Mouse (Mus musculus): Measurements from ENCODE around the gene Irak2. TPM values are rescaled to one million over a fixed set of nuclear protein-coding genes. Genes with fewer than 3 reads are reported as not detected.
A peak's percentile ranks its signal among the peaks of the same experiment; 100 is the strongest.

The Irak2 gene
- polyA plus RNA-seq (2011; ENCODE audit: insufficient read length, low read depth, missing spikeins): 21.3 and 28.4 TPM in 2 replicates

DNA sequence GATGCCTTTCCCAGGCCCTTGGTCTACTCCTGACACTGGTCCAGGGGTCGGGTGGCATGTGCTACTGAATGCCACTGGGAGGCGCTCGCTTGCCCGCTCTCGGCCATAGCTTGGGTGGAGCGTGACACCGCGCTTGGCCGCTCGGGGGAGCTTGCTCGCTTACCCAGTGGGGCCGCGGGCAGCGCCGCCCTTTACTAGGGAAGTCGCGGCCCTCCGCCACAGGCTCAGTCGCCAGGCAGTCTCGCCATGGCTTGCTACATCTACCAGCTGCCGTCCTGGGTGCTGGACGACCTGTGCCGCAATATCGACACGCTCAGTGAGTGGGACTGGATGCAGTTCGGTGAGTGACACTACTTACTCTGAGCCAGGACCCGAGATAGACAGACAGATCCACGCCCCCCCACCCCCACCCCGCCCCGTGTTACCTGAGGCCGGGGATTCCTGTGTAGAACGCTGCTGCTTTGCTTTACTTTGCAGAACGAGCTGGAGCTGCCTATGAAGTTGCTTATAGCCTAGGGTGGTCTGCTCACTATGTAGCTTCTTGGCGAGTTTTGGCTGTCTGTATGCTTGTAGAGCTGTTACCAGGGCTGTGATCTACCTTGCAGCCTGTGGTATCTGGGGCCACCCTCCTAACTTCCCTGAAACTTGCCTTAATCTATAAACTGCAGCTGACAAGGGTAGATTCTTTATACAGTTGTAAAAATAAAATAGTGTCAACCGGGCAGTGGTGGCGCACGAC is at the start of gene Irak2:
TSS of gene Irak2 (plus strand) at position 166 of the 739 bp plus-strand sequence.
- Histone ChIP-seq H3K27ac (ENCODE audit: insufficient read depth, low read length) (no peak within 1 kb of the TSS), H3K4me3 (ENCODE audit: insufficient read depth, low read length) (peak within 1 kb of the TSS; percentile 49)
- TF ChIP-seq POLR2A (IDR thresholded peaks at IDR 0.05; ENCODE audit: low read depth, low read length): peak; percentile 97
- TF ChIP-seq CTCF (IDR thresholded peaks at IDR 0.05; ENCODE audit: borderline replicate concordance, insufficient read depth, low read length): peak; percentile 93

DNA sequence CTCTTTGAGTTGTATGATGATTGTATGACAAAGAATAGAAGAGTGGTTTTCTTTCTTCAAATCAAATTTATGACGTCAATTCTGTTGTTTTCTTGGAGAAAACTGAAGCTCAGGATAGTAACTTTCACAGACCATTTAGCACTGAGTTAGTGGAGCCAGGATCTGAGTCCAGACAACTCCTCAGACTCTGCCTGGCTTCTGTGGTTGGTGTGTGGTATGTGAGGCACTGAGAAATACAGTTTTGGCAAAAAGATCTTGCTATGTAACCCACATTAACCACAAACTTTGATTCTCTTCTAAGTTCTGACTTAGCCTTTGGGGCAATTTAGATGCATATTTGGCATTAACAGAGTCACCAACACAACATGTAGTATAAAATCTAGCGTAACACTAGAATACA is 45.6 kb upstream of the Irak2 start:
- no peak overlapping the region for H3K4me3 ChIP-seq (ENCODE audit: insufficient read depth, low read length)
- H3K4me1 ChIP-seq (ENCODE audit: control insufficient read depth, insufficient read depth, low read length): no peaks in the 10 kb centered on the region
- TF ChIP-seq CTCF (IDR thresholded peaks at IDR 0.05; ENCODE audit: borderline replicate concordance, insufficient read depth, low read length) (no peak), POLR2A (IDR thresholded peaks at IDR 0.05; ENCODE audit: low read depth, low read length) (no peak)
- H3K27ac ChIP-seq (ENCODE audit: insufficient read depth, low read length): no peak overlapping the region

More for the DNA sequence above, at the start of gene Irak2:
- no peaks in the 10 kb centered on the region for H3K4me1 ChIP-seq (ENCODE audit: control insufficient read depth, insufficient read depth, low read length)

DNA sequence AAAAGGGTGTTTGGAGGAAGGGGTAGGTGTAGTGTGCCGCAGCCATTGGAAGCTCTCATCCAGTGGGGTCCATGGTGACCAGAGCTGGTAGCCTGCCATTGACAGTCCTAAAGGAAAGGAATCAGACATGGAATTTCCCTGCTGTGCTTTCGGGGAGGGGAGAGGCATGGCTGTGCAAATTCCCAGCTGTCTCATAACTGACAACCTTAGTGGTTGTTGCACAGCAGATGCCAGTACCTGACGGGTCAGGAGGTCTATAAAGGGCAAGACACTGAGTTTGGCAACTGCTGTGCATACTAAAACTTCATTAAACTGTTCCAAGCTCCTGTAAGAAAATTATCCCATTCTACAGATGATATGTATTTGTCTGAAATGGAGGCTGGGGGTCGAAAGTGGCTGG is 40.3 kb upstream of the Irak2 start:
- TF ChIP-seq CTCF (IDR thresholded peaks at IDR 0.05; ENCODE audit: borderline replicate concordance, insufficient read depth, low read length) (no peak), POLR2A (IDR thresholded peaks at IDR 0.05; ENCODE audit: low read depth, low read length) (no peak)
- H3K27ac ChIP-seq (ENCODE audit: insufficient read depth, low read length): no peak overlapping the region
- H3K4me1 ChIP-seq (ENCODE audit: control insufficient read depth, insufficient read depth, low read length): no peaks in the 10 kb centered on the region
- no peak overlapping the region for H3K4me3 ChIP-seq (ENCODE audit: insufficient read depth, low read length)

DNA sequence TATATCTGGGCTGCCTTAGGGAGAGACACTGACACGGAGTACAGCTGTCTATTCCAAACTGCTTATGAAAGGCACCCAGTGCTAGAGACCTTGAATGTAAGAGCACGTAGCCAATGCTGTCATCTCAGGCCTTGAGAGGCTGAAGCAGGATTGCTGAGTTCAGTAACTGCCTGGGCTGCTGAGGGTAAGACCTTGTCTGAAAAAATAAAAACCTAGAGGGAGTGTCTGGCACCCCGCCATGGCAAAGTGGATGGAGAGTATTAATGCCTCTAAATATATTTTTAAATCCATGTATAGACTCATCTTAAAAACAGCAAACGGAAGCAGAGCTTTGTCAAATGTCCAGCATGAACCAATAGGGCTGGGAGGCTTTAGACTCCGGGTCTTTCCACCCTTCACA is 38.4 kb upstream of the Irak2 start:
- no peak overlapping the region for H3K27ac ChIP-seq (ENCODE audit: insufficient read depth, low read length)
- no peaks in the 10 kb centered on the region for H3K4me1 ChIP-seq (ENCODE audit: control insufficient read depth, insufficient read depth, low read length)

DNA sequence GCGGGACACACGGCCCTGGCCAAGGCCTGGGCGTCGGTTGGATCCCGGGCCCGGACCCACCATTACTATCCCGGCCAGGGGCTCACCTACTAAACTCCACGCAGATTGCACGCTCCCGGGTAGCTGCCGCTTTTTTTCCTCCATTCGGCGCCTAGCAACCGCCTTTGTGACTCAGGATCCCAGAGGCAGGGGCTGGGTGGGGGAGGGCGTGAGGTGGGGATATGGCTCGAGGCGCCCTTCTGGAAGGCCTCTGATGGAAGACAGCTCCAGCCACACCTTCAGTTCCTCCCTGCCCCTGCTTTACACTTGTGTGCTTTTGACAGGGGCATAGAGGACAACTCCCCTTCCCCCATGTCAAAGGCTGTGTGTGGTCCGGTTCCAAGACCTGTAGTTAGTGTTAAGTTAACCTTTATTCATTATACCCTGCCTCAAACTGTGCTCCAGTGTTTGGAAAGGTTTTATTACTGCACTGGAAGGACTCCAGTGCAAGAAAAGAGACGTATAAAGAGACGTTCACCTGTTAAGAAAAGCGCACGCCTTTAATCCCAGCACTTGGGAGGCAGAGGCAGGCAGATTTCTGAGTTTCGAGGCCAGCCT is 37.6 kb upstream of the Irak2 start, which contains the start of gene Fancd2os:
TSS of gene Fancd2os (minus strand) at position 173 of the 597 bp plus-strand sequence.
- Histone ChIP-seq H3K27ac (ENCODE audit: insufficient read depth, low read length) (no peak within 1 kb of the TSS), H3K4me1 (ENCODE audit: control insufficient read depth, insufficient read depth, low read length) (no peaks in the 10 kb centered on the region), H3K4me3 (ENCODE audit: insufficient read depth, low read length) (no peak within 1 kb of the TSS)
- TF ChIP-seq CTCF (IDR thresholded peaks at IDR 0.05; ENCODE audit: borderline replicate concordance, insufficient read depth, low read length) (no peak), POLR2A (IDR thresholded peaks at IDR 0.05; ENCODE audit: low read depth, low read length) (no peak)

More for the DNA sequence above, 38.4 kb upstream of the Irak2 start:
- no peak overlapping the region for H3K4me3 ChIP-seq (ENCODE audit: insufficient read depth, low read length)
- no peak for TF ChIP-seq POLR2A (IDR thresholded peaks at IDR 0.05; ENCODE audit: low read depth, low read length)
- no peak for TF ChIP-seq CTCF (IDR thresholded peaks at IDR 0.05; ENCODE audit: borderline replicate concordance, insufficient read depth, low read length)

DNA sequence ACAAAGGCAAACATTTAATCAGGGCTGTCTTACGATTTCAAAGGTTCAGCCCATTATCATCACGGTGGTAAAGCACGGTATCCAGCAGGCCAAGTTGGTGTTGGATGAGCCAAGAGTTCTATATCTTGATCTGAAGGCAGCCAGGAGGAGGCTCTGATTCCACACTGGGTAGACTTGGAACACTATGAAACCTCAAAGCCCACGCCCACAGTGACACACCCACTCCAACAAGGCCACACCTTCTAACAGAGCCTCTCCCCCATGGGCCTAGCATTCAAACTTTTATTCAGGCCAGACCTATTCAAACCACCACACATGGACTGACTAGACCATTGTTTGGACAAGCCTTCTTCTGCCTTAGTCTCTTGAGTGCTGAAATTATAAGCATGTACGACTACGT is 35.4 kb upstream of the Irak2 start:
- no peak overlapping the region for H3K27ac ChIP-seq (ENCODE audit: insufficient read depth, low read length)
- H3K4me1 ChIP-seq (ENCODE audit: control insufficient read depth, insufficient read depth, low read length): no peaks in the 10 kb centered on the region; the same call in 1 of the 2 replicates
- TF ChIP-seq POLR2A (IDR thresholded peaks at IDR 0.05; ENCODE audit: low read depth, low read length): no peak
- no peak for TF ChIP-seq CTCF (IDR thresholded peaks at IDR 0.05; ENCODE audit: borderline replicate concordance, insufficient read depth, low read length)
- no peak overlapping the region for H3K4me3 ChIP-seq (ENCODE audit: insufficient read depth, low read length)

DNA sequence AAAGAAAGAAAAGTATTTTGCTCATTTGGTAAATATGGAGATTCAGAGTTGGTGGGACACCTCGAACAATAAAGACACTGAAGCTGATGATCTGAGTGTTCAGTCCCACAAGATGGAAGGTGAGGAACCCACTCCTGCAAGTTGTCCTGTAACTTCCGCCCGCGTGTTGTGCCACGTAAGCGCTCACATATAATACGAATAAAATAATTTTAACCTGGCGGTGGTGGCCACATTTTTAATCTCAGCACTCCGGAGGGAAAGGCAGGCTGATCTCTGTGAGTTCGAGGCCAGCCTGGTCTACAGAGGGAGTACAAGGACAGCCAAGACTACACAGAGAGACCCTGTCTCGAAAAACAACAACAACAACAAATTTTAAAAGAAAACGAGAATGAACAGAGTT is 34.3 kb upstream of the Irak2 start:
- Histone ChIP-seq H3K4me3 (ENCODE audit: insufficient read depth, low read length) (peak overlapping the region; percentile 82), H3K27ac (ENCODE audit: insufficient read depth, low read length) (no peak overlapping the region), H3K4me1 (ENCODE audit: control insufficient read depth, insufficient read depth, low read length) (no peaks in the 10 kb centered on the region; the same call in 1 of the 2 replicates)
- TF ChIP-seq POLR2A (IDR thresholded peaks at IDR 0.05; ENCODE audit: low read depth, low read length) (no peak), CTCF (IDR thresholded peaks at IDR 0.05; ENCODE audit: borderline replicate concordance, insufficient read depth, low read length) (no peak)

DNA sequence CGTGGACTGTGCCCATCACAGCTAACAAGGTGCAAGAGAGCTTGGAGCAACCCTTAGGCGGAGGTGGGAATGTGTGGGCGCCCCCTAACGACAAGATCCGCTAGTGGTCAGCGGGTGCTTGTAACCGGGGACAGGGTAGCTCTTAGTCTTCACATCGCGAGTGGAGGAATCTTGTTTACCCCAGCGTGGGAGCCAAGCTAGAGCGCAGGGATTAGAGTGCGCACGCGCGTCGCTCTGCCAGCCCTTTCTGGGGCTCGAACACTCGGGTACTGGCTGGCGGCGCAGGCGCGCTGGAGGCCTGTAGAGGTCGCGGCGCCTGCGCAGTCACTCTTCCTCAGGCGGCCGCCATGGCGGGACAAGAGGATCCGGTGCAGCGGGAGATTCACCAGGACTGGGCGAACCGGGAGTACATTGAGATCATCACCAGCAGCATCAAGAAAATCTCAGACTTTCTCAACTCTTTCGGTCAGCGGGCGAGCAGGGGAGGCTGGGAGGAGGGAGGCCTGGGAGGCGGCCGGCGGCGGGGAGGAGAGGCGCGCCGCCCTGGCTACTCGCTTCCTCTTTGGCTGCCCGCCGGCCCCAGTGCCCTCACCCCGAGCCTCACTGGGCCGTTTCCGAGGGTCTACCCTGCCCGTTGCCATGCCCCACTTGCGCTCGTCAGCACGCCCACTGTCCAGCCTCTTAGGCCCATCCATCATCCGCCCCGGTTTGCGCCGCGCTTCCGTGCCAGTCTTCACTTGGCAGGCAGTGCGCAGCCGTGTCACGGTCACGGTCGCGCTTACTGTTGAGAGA is 33.6 kb upstream of the Irak2 start, which contains the start of gene Brk1:
TSS of gene Brk1 (plus strand) at position 341 of the 792 bp plus-strand sequence.
- H3K4me1 ChIP-seq (ENCODE audit: control insufficient read depth, insufficient read depth, low read length): no peaks in the 10 kb centered on the region; the same call in 1 of the 2 replicates

DNA sequence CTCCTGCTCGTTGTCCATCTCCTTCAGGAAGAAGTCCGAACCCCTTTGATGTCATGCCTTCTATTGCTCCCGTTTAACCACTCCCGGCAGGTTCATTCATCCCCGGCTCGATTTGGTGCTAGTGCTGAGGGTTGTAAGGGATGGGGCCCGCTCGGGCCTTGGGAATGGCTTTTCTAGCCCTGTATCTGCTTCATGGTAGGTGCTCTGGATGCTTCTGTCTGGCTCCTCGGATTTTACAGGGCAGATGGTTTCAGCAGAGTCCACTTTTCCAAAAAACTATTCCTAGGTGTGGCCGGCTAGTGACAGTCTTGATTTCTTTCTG is 33.1 kb upstream of the Irak2 start:
- H3K27ac ChIP-seq (ENCODE audit: insufficient read depth, low read length): peak overlapping the region; percentile 60; the same call in 1 of the 2 replicates
- H3K4me1 ChIP-seq (ENCODE audit: control insufficient read depth, insufficient read depth, low read length): no peaks in the 10 kb centered on the region; the same call in 1 of the 2 replicates
- TF ChIP-seq POLR2A (IDR thresholded peaks at IDR 0.05; ENCODE audit: low read depth, low read length) (no peak), CTCF (IDR thresholded peaks at IDR 0.05; ENCODE audit: borderline replicate concordance, insufficient read depth, low read length) (no peak)
- H3K4me3 ChIP-seq (ENCODE audit: insufficient read depth, low read length): peak overlapping the region; percentile 82

More for the DNA sequence above, 33.6 kb upstream of the Irak2 start, which contains the start of gene Brk1:
- peak; percentile 57 for TF ChIP-seq POLR2A (IDR thresholded peaks at IDR 0.05; ENCODE audit: low read depth, low read length)
- no peak for TF ChIP-seq CTCF (IDR thresholded peaks at IDR 0.05; ENCODE audit: borderline replicate concordance, insufficient read depth, low read length)
- Histone ChIP-seq H3K27ac (ENCODE audit: insufficient read depth, low read length) (peak within 1 kb of the TSS; percentile 60), H3K4me3 (ENCODE audit: insufficient read depth, low read length) (peak within 1 kb of the TSS; percentile 82)
